Mouse (Mus musculus) stomach, embryonic 14.5 days (tissue): ENCODE measurements at regions not wholly inside any gene's neighbourhood (a gene's known extent, or its start where the extent isn't known, plus 50 kb on each side); places are given as distances from the start of the nearest gene placed in this dataset. TPM values are rescaled to one million over a fixed set of nuclear protein-coding genes. Genes with fewer than 3 reads are reported as not detected.

Experiments
- ATAC-seq: fragments of 200-750 bp; cut with Nextera tagmentation; 2 replicates; pipeline ENCODE4 v1.8.0; 2017; ENCODE audit warnings: low read depth, moderate TSS enrichment; ENCODE audit not compliant: insufficient number of reproducible peaks, insufficient read depth, low FRiP score
- H3K27ac ChIP-seq: fragments of 300-500 bp; sonication (generic); 2 replicates; pipeline ENCODE4 v1.5.1; 2014; ENCODE audit warnings: mild to moderate bottlenecking, low read length, moderate library complexity, mixed read lengths
- H3K27me3 ChIP-seq: fragments of 300-500 bp; sonication (generic); 2 replicates; pipeline ENCODE4 v1.6.1; 2014; ENCODE audit warnings: low read length, control low read depth, mixed read lengths; ENCODE audit not compliant: control insufficient read depth, insufficient read depth
- H3K36me3 ChIP-seq: fragments of 300-500 bp; sonication (generic); 2 replicates; pipeline ENCODE4 v1.6.1; 2014; ENCODE audit warnings: mild to moderate bottlenecking, control low read depth, low read length, moderate library complexity, mixed read lengths; ENCODE audit not compliant: control insufficient read depth, insufficient read depth
- H3K4me1 ChIP-seq: fragments of 300-500 bp; sonication (generic); 2 replicates; pipeline ENCODE4 v1.6.1; 2014; ENCODE audit warnings: low read length, control low read depth, mixed read lengths; ENCODE audit not compliant: control insufficient read depth, insufficient read depth
- H3K4me2 ChIP-seq: fragments of 300-500 bp; sonication (generic); replicated peaks from 2 replicates; pipeline ENCODE4 v1.6.1; 2014; ENCODE audit warnings: low read depth, low read length, control low read depth
- H3K4me3 ChIP-seq: fragments of 300-500 bp; sonication (generic); 2 replicates; pipeline ENCODE4 v1.5.1; 2014; ENCODE audit warnings: low read depth, low read length, control low read depth
- H3K9ac ChIP-seq: fragments of 300-500 bp; sonication (generic); replicated peaks from 2 replicates; pipeline ENCODE4 v1.6.1; 2014; ENCODE audit warnings: low read depth, mild to moderate bottlenecking, control low read depth, low read length, moderate library complexity, mixed read lengths
- H3K9me3 ChIP-seq: fragments of 300-500 bp; sonication (generic); 2 replicates; pipeline ENCODE4 v1.6.1; 2016; ENCODE audit warnings: low read depth, low read length, control low read depth; ENCODE audit not compliant: control insufficient read depth
- WGBS: fragments of 180-500 bp; shearing (Covaris S2); extraction: QIAGEN DNeasy Blood & Tissue Kit; methylation state at CpG from one replicate; pipeline ENCODE4 v1.1.7; 2014; 5-methylcytosine and 5-hydroxymethylcytosine counted together
- microRNA counts: library from miRNA; unstranded; fragments of <30 nt; microRNA quantifications from one replicate; lab custom pipeline; 2016
- microRNA-seq: library from miRNA; unstranded; fragments of <30 nt; microRNA quantifications from one replicate; pipeline ENCODE4, GENCODE M21; 2016

DNA sequence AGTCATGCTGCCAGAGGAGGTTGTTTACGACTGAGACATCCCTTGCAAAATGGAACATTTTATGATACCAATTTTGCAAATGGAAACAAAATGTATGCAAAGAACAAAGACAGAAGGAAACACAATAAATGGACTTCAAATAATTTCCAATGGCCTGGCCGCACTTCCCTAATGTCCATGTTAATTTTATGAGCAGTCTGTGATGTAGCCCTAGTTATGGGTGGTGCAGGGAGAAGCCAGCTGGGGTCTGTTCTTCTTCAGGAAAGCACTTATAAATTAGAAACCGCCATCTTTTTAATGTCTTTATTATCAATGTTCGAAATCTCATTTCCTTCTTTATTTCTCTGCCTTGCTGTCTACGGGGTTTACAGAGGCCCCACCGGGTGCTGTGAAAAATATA is 51.0 kb upstream of the Jak1 start:
- WGBS: 80% methylated on average over 6 of the region's 6 CpGs
- Histone ChIP-seq H3K4me1 (no peaks in the 10 kb centered on the region), H3K27me3 (no peaks in the 10 kb centered on the region), H3K4me2 (no peak overlapping the region), H3K27ac (no peak overlapping the region), H3K9me3 (no peaks in the 10 kb centered on the region), H3K4me3 (no peak overlapping the region), H3K9ac (no peak overlapping the region), H3K36me3 (no peaks in the 10 kb centered on the region)
- no peak for ATAC-seq

MicroRNAs encoded in the stretch of these regions (microRNA counts, 519-probe panel; counts per million panel counts)
- microRNA mmu-miR-101a (lab: Ali Mortazavi, UCI): not detected

Small RNAs in the stretch of these regions (microRNA-seq; reads per million reads assigned to microRNA genes)
- 144 reads per million, percentile 53 among the genes with 10 or more reads in this experiment for gene Mir101a
